Mouse (Mus musculus) hindbrain, embryonic 15.5 days (tissue): ENCODE measurements around the gene Setd1a. TPM values are rescaled to one million over a fixed set of nuclear protein-coding genes. Genes with fewer than 3 reads are reported as not detected.

Source experiments
- polyA plus RNA-seq: library from polyadenylated mRNA; unstranded; fragments of >200 nt; fragmentation: Nextera tagmentation; extraction: Ambion mirVana; gene quantifications from 2 replicates; pipeline ENCODE4 v1.2.1, GENCODE M21; 2015

Setd1a gene
- polyA plus RNA-seq, 1 experiment from 2014 or later = 20.0 TPM

Other genes starting within 250 kb of the Setd1a start
- gene Tmem265, start 215.3 kb upstream of the Setd1a start, polyA plus RNA-seq = 7.6 and 10.3 TPM in 2 replicates
- gene Phkg2, start 203.3 kb upstream of the Setd1a start, polyA plus RNA-seq = 59.3 and 59.4 TPM in 2 replicates
- gene Ccdc189, start 188.1 kb upstream of the Setd1a start, polyA plus RNA-seq = 10.1 and 12.2 TPM in 2 replicates
- gene Rnf40, start 187.9 kb upstream of the Setd1a start, polyA plus RNA-seq = 41.4 and 44.9 TPM in 2 replicates
- 18.7 and 19.1 TPM in 2 replicates for gene Zfp629, start 160.9 kb upstream of the Setd1a start, polyA plus RNA-seq
- gene Bcl7c, start 67.7 kb upstream of the Setd1a start, polyA plus RNA-seq = 53.2 and 55.1 TPM in 2 replicates
- 3.8 and 5.4 TPM in 2 replicates for gene Ctf1, start 63.9 kb upstream of the Setd1a start, polyA plus RNA-seq
- 0.14 and 0.35 TPM in 2 replicates for gene Ctf2, start 44.5 kb upstream of the Setd1a start, polyA plus RNA-seq
- 10.0 and 10.5 TPM in 2 replicates for gene Fbxl19, start 32.1 kb upstream of the Setd1a start, polyA plus RNA-seq
- gene Orai3, start 6.9 kb upstream of the Setd1a start, polyA plus RNA-seq = 9.2 and 10.4 TPM in 2 replicates
- not detected in 2 replicates for gene Gm49388, start 8.9 kb downstream of the Setd1a start, polyA plus RNA-seq
- gene Hsd3b7, start 23.9 kb downstream of the Setd1a start, polyA plus RNA-seq = 9.7 and 10.5 TPM in 2 replicates
- gene Stx4a, start 47.6 kb downstream of the Setd1a start, polyA plus RNA-seq = 21.5 and 22.4 TPM in 2 replicates
- gene Stx1b, start 47.9 kb downstream of the Setd1a start, polyA plus RNA-seq = 63.4 and 72.5 TPM in 2 replicates
- 9.3 and 9.8 TPM in 2 replicates for gene Zfp646, start 99.6 kb downstream of the Setd1a start, polyA plus RNA-seq
- gene Zfp668, start 100.2 kb downstream of the Setd1a start, polyA plus RNA-seq = 35.1 and 36.9 TPM in 2 replicates
- 1.2 and 1.5 TPM in 2 replicates for gene Prss53, start 114.3 kb downstream of the Setd1a start, polyA plus RNA-seq
- gene Gm21974, start 118.8 kb downstream of the Setd1a start, polyA plus RNA-seq = not detected in 2 replicates
- gene Vkorc1, start 118.9 kb downstream of the Setd1a start, polyA plus RNA-seq = 69.6 and 71.5 TPM in 2 replicates
- 61.6 and 65.4 TPM in 2 replicates for gene Bckdk, start 127.4 kb downstream of the Setd1a start, polyA plus RNA-seq
- gene Kat8, start 135.8 kb downstream of the Setd1a start, polyA plus RNA-seq = 47.3 and 47.7 TPM in 2 replicates
- 0.54 TPM in 2 replicates for gene Prss8, start 153.4 kb downstream of the Setd1a start, polyA plus RNA-seq
- 12.6 and 14.8 TPM in 2 replicates for gene Prss36, start 170.1 kb downstream of the Setd1a start, polyA plus RNA-seq
- 357 and 368 TPM in 2 replicates for gene Fus, start 190.8 kb downstream of the Setd1a start, polyA plus RNA-seq
- 6.7 and 10.3 TPM in 2 replicates for gene Pycard, start 217.2 kb downstream of the Setd1a start, polyA plus RNA-seq
- not detected in 2 replicates for gene Trim72, start 227.3 kb downstream of the Setd1a start, polyA plus RNA-seq